8 mouse cellular contexts compared by ENCODE assay signal in genomic region chr10:69523202-69523601, GRCm38 (mm10).
DNase-seq lines count a peak whose midpoint lies in the region; ATAC-seq and TF ChIP-seq lines count a peak whose summit lies in the region.

No protein-coding gene starts in this region.

- 81% methylated on average over 3 of the region's 3 CpGs for WGBS in forebrain, postnatal 0 days
- 79% methylated on average over 3 of the region's 3 CpGs for WGBS in forebrain, embryonic 10.5 days
- whole genome bisulfite sequencing in bone marrow, adult 2 months: 70% methylated on average over 3 of the region's 3 CpGs

- DNase-seq in forebrain, postnatal 0 days: no peak
- DNase-seq in forebrain, embryonic 10.5 days (ENCODE audit: extremely low spot score, low spot score): no peak
- DNase-seq in lung, adult 18-20 months: peak; percentile 9 to 20
- no peak for DNase-seq in lung, postnatal 25 days (ENCODE audit: low spot score)
- DNase-seq in layer of hippocampus, adult 11-12 months (ENCODE audit: low spot score): no peak
- no peak for DNase-seq in spleen, postnatal 4 days (ENCODE audit: low spot score in 2 of 2)

- no peak overlapping the region for H3K27ac ChIP-seq in forebrain, postnatal 0 days (ENCODE audit: low read depth, low read length)
- H3K27ac ChIP-seq in forebrain, embryonic 10.5 days: no peak overlapping the region
- H3K27ac ChIP-seq in bone marrow, adult 2 months (ENCODE audit: control insufficient read depth, insufficient read depth, low read depth, low read length, poor library complexity): no peak overlapping the region
- no peak overlapping the region for H3K27ac ChIP-seq in testis, adult 2 months (ENCODE audit: control insufficient read depth, insufficient read depth, low read depth, low read length)

- TF ChIP-seq POLR2A in bone marrow, adult 2 months (IDR thresholded peaks at IDR 0.05; ENCODE audit: borderline replicate concordance, control insufficient read depth, low read depth, low read length): no peak
- no peak for TF ChIP-seq POLR2A in testis, adult 2 months (IDR thresholded peaks at IDR 0.05; ENCODE audit: control insufficient read depth, low read depth, low read length)

- H3K4me1 ChIP-seq in forebrain, postnatal 0 days (ENCODE audit: insufficient read depth): no peaks in the 10 kb centered on the region
- H3K4me1 ChIP-seq in forebrain, embryonic 10.5 days: peaks cover 5% of the 10 kb centered on the region; the same call in 1 of the 2 replicates
- H3K4me1 ChIP-seq in bone marrow, adult 2 months (ENCODE audit: control insufficient read depth, insufficient read depth, low read length): no peaks in the 10 kb centered on the region; the same call in 1 of the 2 replicates
- H3K4me1 ChIP-seq in testis, adult 2 months (ENCODE audit: control insufficient read depth, insufficient read depth, low read length): no peaks in the 10 kb centered on the region

- H3K36me3 ChIP-seq in forebrain, postnatal 0 days (ENCODE audit: insufficient read depth): no peaks in the 10 kb centered on the region
- no peaks in the 10 kb centered on the region for H3K36me3 ChIP-seq in forebrain, embryonic 10.5 days (replicated peaks)
- H3K36me3 ChIP-seq in testis, adult 2 months (ENCODE audit: control insufficient read depth, insufficient read depth, low read length): no peaks in the 10 kb centered on the region

- H3K4me2 ChIP-seq in forebrain, postnatal 0 days (ENCODE audit: low read depth): no peak overlapping the region

- H3K9me3 ChIP-seq in forebrain, postnatal 0 days (ENCODE audit: low read length): no peaks in the 10 kb centered on the region
- H3K9me3 ChIP-seq in forebrain, embryonic 10.5 days: no peaks in the 10 kb centered on the region

- TF ChIP-seq CTCF in forebrain, postnatal 0 days (IDR thresholded peaks at IDR 0.05; ENCODE audit: low read depth): peak; percentile 39
- TF ChIP-seq CTCF in bone marrow, adult 2 months (IDR thresholded peaks at IDR 0.05; ENCODE audit: control insufficient read depth, insufficient read depth, low read length): 0 out of 2 replicates have a peak, but pooled peaks have one; percentile 20
- TF ChIP-seq CTCF in testis, adult 2 months (IDR thresholded peaks at IDR 0.05; ENCODE audit: control insufficient read depth, insufficient read depth, insufficient replicate concordance, low read depth, low read length): peak; percentile 70; the same call in 1 of the 2 replicates

- H3K9ac ChIP-seq in forebrain, postnatal 0 days: no peak overlapping the region

- no peak for ATAC-seq in forebrain, postnatal 0 days

- H3K27me3 ChIP-seq in forebrain, postnatal 0 days (ENCODE audit: insufficient read depth, low read length): no peaks in the 10 kb centered on the region
- H3K27me3 ChIP-seq in forebrain, embryonic 10.5 days (ENCODE audit: poor library complexity, severe bottlenecking): no peaks in the 10 kb centered on the region
- H3K27me3 ChIP-seq in testis, adult 2 months (ENCODE audit: control insufficient read depth, insufficient read depth, low read length): no peaks in the 10 kb centered on the region

- no peak overlapping the region for H3K4me3 ChIP-seq in forebrain, postnatal 0 days (ENCODE audit: low read depth, low read length)
- no peak overlapping the region for H3K4me3 ChIP-seq in forebrain, embryonic 10.5 days
- H3K4me3 ChIP-seq in bone marrow, adult 2 months (replicated peaks; ENCODE audit: control insufficient read depth, low read depth, low read length): no peak overlapping the region
- H3K4me3 ChIP-seq in testis, adult 2 months (ENCODE audit: control insufficient read depth, low read depth, low read length): no peak overlapping the region

Comparison
In these comparisons a context has a peak if more than half of its experiments do, and no peak if none do; other contexts are left out.
1. DNase-seq: peak in lung, adult 18-20 months (2 of 2); none in forebrain, postnatal 0 days (single experiment), forebrain, embryonic 10.5 days (single experiment), lung, postnatal 25 days (single experiment), layer of hippocampus, adult 11-12 months (single experiment) and spleen, postnatal 4 days (0 of 2).
2. CTCF ChIP-seq: peak in every context shown above with its lines; median percentile 70 in testis, adult 2 months; 39 in forebrain, postnatal 0 days; 20 in bone marrow, adult 2 months.